Mouse (Mus musculus) CH12.LX (cell line): ENCODE results near the gene Vdac1. TPM values are rescaled to one million over a fixed set of nuclear protein-coding genes. Genes with fewer than 3 reads are reported as not detected.

ENCODE experiments used
- DNase-seq: peaks from one replicate; pipeline ENCODE4 v3.0.0-alpha.2; 2013; ENCODE audit errors: extremely low read depth
- H3K27ac ChIP-seq: 2 replicates; pipeline ENCODE4 v1.5.1; 2012; ENCODE audit warnings: low read depth, mild to moderate bottlenecking, control low read depth, moderate library complexity; ENCODE audit not compliant: insufficient read depth
- H3K27me3 ChIP-seq: replicated peaks from 2 replicates; pipeline ENCODE3; 2012; ENCODE audit warnings: inconsistent platforms
- H3K36me3 ChIP-seq, 2 experiments: replicated peaks in 1 of 2; 2 replicates each; pipeline versions ENCODE3 to v1.6.1; 2012; ENCODE audit warnings: inconsistent platforms in 1 of 2, low read length in 1 of 2, mild to moderate bottlenecking in 1 of 2, mixed read lengths in 1 of 2, moderate library complexity in 1 of 2; ENCODE audit not compliant: control insufficient read depth in 1 of 2, insufficient read depth in 1 of 2
- H3K4me1 ChIP-seq, 2 experiments: 2 replicates each; pipeline ENCODE4 v1.6.1; 2012; ENCODE audit warnings: inconsistent platforms in 1 of 2, moderate library complexity in 1 of 2; ENCODE audit not compliant: insufficient read depth in 2 of 2, control insufficient read depth in 1 of 2
- H3K4me2 ChIP-seq: 2 replicates; pipeline ENCODE4 v1.6.1; 2012; ENCODE audit warnings: low read depth, mild to moderate bottlenecking, control low read depth; ENCODE audit not compliant: poor library complexity, insufficient read depth, severe bottlenecking
- H3K4me3 ChIP-seq, 3 experiments: fragments of 150-350 bp in 1 of 3; sonication (generic) in 1 of 3; replicated peaks in 1 of 3; 2 replicates each; pipeline versions ENCODE3 to v1.5.1; 2011 to 2012; ENCODE audit warnings: low read depth in 2 of 3, low read length in 2 of 3, mild to moderate bottlenecking in 2 of 3, moderate library complexity in 2 of 3, control low read depth in 1 of 3, improper control_type of control experiment in 1 of 3, inconsistent platforms in 1 of 3, mixed read lengths in 1 of 3; ENCODE audit not compliant: poor library complexity in 1 of 3
- H3K79me2 ChIP-seq: replicated peaks from 2 replicates; pipeline ENCODE4 v1.6.1; 2012; ENCODE audit warnings: mild to moderate bottlenecking, moderate library complexity; ENCODE audit not compliant: control insufficient read depth, poor library complexity, insufficient read depth, severe bottlenecking; ENCODE audit errors: extremely low read depth
- H3K9ac ChIP-seq: 2 replicates; pipeline ENCODE4 v1.6.1; 2012; ENCODE audit warnings: low read depth, mild to moderate bottlenecking, control low read depth, moderate library complexity; ENCODE audit not compliant: insufficient read depth
- H3K9me3 ChIP-seq: replicated peaks from 2 replicates; pipeline ENCODE3; 2012; ENCODE audit warnings: low read length, inconsistent platforms, mixed read lengths
- BHLHE40 ChIP-seq: IDR thresholded peaks from 2 replicates; pipeline ENCODE4 v1.6.1; 2011; ENCODE audit warnings: mild to moderate bottlenecking, low read depth, low read length, improper control_type of control experiment
- CHD1 ChIP-seq: IDR thresholded peaks from 2 replicates; pipeline ENCODE4 v1.6.1; 2012; ENCODE audit warnings: low read depth, low read length, improper control_type of control experiment, inconsistent platforms
- CHD2 ChIP-seq: IDR thresholded peaks from 2 replicates; pipeline ENCODE4 v1.6.1; 2011; ENCODE audit warnings: low read length, improper control_type of control experiment
- CTCF ChIP-seq, 2 experiments: IDR thresholded peaks in 1 of 2; conservative IDR thresholded peaks in 1 of 2; 2 replicates each; pipeline ENCODE4 v1.5.1; 2011 to 2012; ENCODE audit warnings: low read depth in 2 of 2, low read length in 2 of 2, improper control_type of control experiment in 1 of 2, inconsistent platforms in 1 of 2, mild to moderate bottlenecking in 1 of 2, moderate library complexity in 1 of 2
- EP300 ChIP-seq: IDR thresholded peaks from 2 replicates; pipeline ENCODE4 v1.6.1; 2011; ENCODE audit warnings: low read length, improper control_type of control experiment
- ETS1 ChIP-seq: conservative IDR thresholded peaks from 2 replicates; pipeline ENCODE4 v1.6.1; 2012; ENCODE audit warnings: low read depth, mild to moderate bottlenecking, inconsistent platforms, low read length, improper control_type of control experiment, moderate library complexity
- GABPA ChIP-seq: IDR thresholded peaks from 2 replicates; pipeline ENCODE4 v1.6.1; 2012; ENCODE audit warnings: low read depth, low read length, improper control_type of control experiment, inconsistent platforms; ENCODE audit not compliant: insufficient replicate concordance
- JUN ChIP-seq: IDR thresholded peaks from 2 replicates; pipeline ENCODE4 v1.6.1; 2011; ENCODE audit warnings: low read depth, mild to moderate bottlenecking, low read length, improper control_type of control experiment, moderate library complexity; ENCODE audit not compliant: insufficient read depth
- JUND ChIP-seq: conservative IDR thresholded peaks from 2 replicates; pipeline ENCODE4 v1.6.1; 2011; ENCODE audit warnings: low read depth, low read length, improper control_type of control experiment
- KAT2A ChIP-seq: IDR thresholded peaks from 2 replicates; pipeline ENCODE4 v1.6.1; 2012; ENCODE audit warnings: low read length, improper control_type of control experiment, inconsistent platforms; ENCODE audit not compliant: insufficient replicate concordance
- MAFK ChIP-seq: IDR thresholded peaks from 2 replicates; pipeline ENCODE4 v1.6.1; 2011; ENCODE audit warnings: low read length, improper control_type of control experiment; ENCODE audit not compliant: insufficient replicate concordance
- MAX ChIP-seq: IDR thresholded peaks from 2 replicates; pipeline ENCODE4 v1.6.1; 2011; ENCODE audit warnings: low read length, improper control_type of control experiment
- MAZ ChIP-seq: IDR thresholded peaks from 2 replicates; pipeline ENCODE4 v1.6.1; 2012; ENCODE audit warnings: low read depth, mild to moderate bottlenecking, inconsistent platforms, low read length, improper control_type of control experiment, moderate library complexity
- MEF2A ChIP-seq: IDR thresholded peaks from 2 replicates; pipeline ENCODE4 v1.6.1; 2014; ENCODE audit warnings: low read depth, mild to moderate bottlenecking, inconsistent platforms, low read length, improper control_type of control experiment, borderline replicate concordance
- MXI1 ChIP-seq: IDR thresholded peaks from 2 replicates; pipeline ENCODE4 v1.6.1; 2011; ENCODE audit warnings: mild to moderate bottlenecking, low read depth, low read length, improper control_type of control experiment
- MYC ChIP-seq: IDR thresholded peaks from 2 replicates; pipeline ENCODE4 v1.6.1; 2011; ENCODE audit warnings: low read depth, mild to moderate bottlenecking, improper control_type of control experiment, low read length
- NRF1 ChIP-seq: IDR thresholded peaks from 2 replicates; pipeline ENCODE4 v1.6.1; 2014; ENCODE audit warnings: low read depth, mild to moderate bottlenecking, inconsistent platforms, low read length, improper control_type of control experiment, moderate library complexity
- PAX5 ChIP-seq: IDR thresholded peaks from 2 replicates; pipeline ENCODE4 v1.6.1; 2012; ENCODE audit warnings: low read length, inconsistent platforms, mixed read lengths
- POLR2A ChIP-seq: IDR thresholded peaks from 2 replicates; pipeline ENCODE4 v1.6.1; 2011; ENCODE audit warnings: low read depth, mild to moderate bottlenecking, improper control_type of control experiment, low read length
- SMC3 ChIP-seq: IDR thresholded peaks from 2 replicates; pipeline ENCODE4 v1.6.1; 2011; ENCODE audit warnings: low read depth, low read length, improper control_type of control experiment
- TBP ChIP-seq: conservative IDR thresholded peaks from 2 replicates; pipeline ENCODE4 v1.6.1; 2011; ENCODE audit warnings: low read depth, low read length, improper control_type of control experiment
- TCF12 ChIP-seq: IDR thresholded peaks from 2 replicates; pipeline ENCODE4 v1.6.1; 2014; ENCODE audit warnings: low read depth, mild to moderate bottlenecking, inconsistent platforms, low read length, improper control_type of control experiment
- USF1 ChIP-seq: IDR thresholded peaks from 2 replicates; pipeline ENCODE4 v1.6.1; 2014; ENCODE audit warnings: low read depth, mild to moderate bottlenecking, inconsistent platforms, low read length, improper control_type of control experiment
- ZC3H11A ChIP-seq: IDR thresholded peaks from 2 replicates; pipeline ENCODE4 v1.6.1; 2012; ENCODE audit warnings: low read depth, mild to moderate bottlenecking, inconsistent platforms, low read length, improper control_type of control experiment
- ZKSCAN1 ChIP-seq: IDR thresholded peaks from 2 replicates; pipeline ENCODE4 v1.6.1; 2012; ENCODE audit warnings: low read depth, inconsistent platforms, low read length, improper control_type of control experiment, borderline replicate concordance
- ZMIZ1 ChIP-seq: IDR thresholded peaks from 2 replicates; pipeline ENCODE4 v1.6.1; 2012; ENCODE audit warnings: low read depth, mild to moderate bottlenecking, inconsistent platforms, low read length, improper control_type of control experiment
- dilution Hi-C: fragments of 300-500 bp; cut with MboI; formaldehyde crosslinking; loops from 2 replicates; pipeline ENCODE4 v1.14.3; 2020; ENCODE audit warnings: low sequenced_read_pairs; ENCODE audit not compliant: extremely low pct_unique_long_range_greater_than_20kb, extremely low pct_ligation_motif_present
- in situ Hi-C: fragments of 300-500 bp; cut with MboI; formaldehyde crosslinking; loops from 3 replicates; pipeline ENCODE4 v1.14.3; 2019; ENCODE audit warnings: low sequenced_read_pairs, low pct_ligation_motif_present, low pct_unique_long_range_greater_than_20kb, mixed read lengths
- polyA plus RNA-seq: library from polyadenylated mRNA; unstranded; fragments of >175 nt; gene quantifications from 2 replicates; pipeline ENCODE4 v1.2.1, GENCODE M21; 2012; ENCODE audit warnings: low read depth; ENCODE audit not compliant: insufficient read length
- total RNA-seq, 2 experiments: library from RNA; depleted of rRNA; stranded (reverse); fragments of 300-350 nt in 1 of 2; fragments of >200 nt in 1 of 2; gene quantifications; 2 replicates each; pipeline ENCODE4 v1.2.3; 2012 to 2014

Vdac1 gene
- total and polyA plus RNA-seq, 3 experiments: 204 to 315 (median 289) TPM

GRCm38 (mm10) chr11:52379241-52379640 is 18.6 kb downstream of the Vdac1 start:
- H3K4me2 ChIP-seq: no peak overlapping the region
- TF ChIP-seq ZKSCAN1 (no peak), BHLHE40 (no peak), MAX (no peak), NRF1 (no peak), USF1 (no peak), SMC3 (no peak), JUND (no peak), MEF2A (no peak), TCF12 (no peak), CHD2 (no peak), MAZ (no peak), PAX5 (no peak), CHD1 (no peak), EP300 (no peak)
- no peak overlapping the region for H3K9ac ChIP-seq
- H3K4me1 ChIP-seq: peaks cover 0 to under 1% of the 10 kb centered on the region in 2 experiments; a peak in 1 of 4 replicates
- dilution Hi-C loops: no loop called here
- no peak overlapping the region for H3K4me3 ChIP-seq
- in situ Hi-C loops: no loop called here
- no peaks in the 10 kb centered on the region for H3K27me3 ChIP-seq
- no peaks in the 10 kb centered on the region for H3K79me2 ChIP-seq
- H3K27ac ChIP-seq: no peak overlapping the region
- H3K36me3 ChIP-seq: peaks cover 25 to 91% of the 10 kb centered on the region in 2 experiments
- no peaks in the 10 kb centered on the region for H3K9me3 ChIP-seq
- no peak for DNase-seq

GRCm38 (mm10) chr11:52383741-52384140 is 23.1 kb downstream of the Vdac1 start:
- TF ChIP-seq MEF2A (no peak), GABPA (no peak), ZC3H11A (no peak), ETS1 (no peak), POLR2A (no peak), PAX5 (no peak), MYC (no peak), JUN (no peak), KAT2A (no peak), ZMIZ1 (no peak), TBP (no peak), MXI1 (no peak), MAX (no peak), CHD1 (no peak), BHLHE40 (no peak), MAFK (no peak), CTCF (conservative IDR thresholded peaks at IDR 0.05 in 1 of 2, IDR thresholded peaks at IDR 0.05 in 1 of 2; ENCODE audit: low read depth in 2 of 2, low read length in 2 of 2) (no peak)
- Histone ChIP-seq H3K9me3 (no peaks in the 10 kb centered on the region), H3K4me1 (no peaks in the 10 kb centered on the region), H3K4me3 (no peak overlapping the region), H3K9ac (no peak overlapping the region), H3K79me2 (no peaks in the 10 kb centered on the region), H3K4me2 (no peak overlapping the region), H3K27me3 (no peaks in the 10 kb centered on the region), H3K27ac (no peak overlapping the region), H3K36me3 (peaks cover 48 to 93% of the 10 kb centered on the region in 2 experiments)
- no peak for DNase-seq
- in situ Hi-C loops (no loop called here), dilution Hi-C loops (no loop called here)
